10 mouse cellular contexts compared by ENCODE assay signal in genomic region chr1:191640848-191641247, GRCm38 (mm10).
"Had no signal": no experiment of that assay in that cellular context is flagged by ENCODE, and none has a peak within 500 bp of the region (broad histone marks: within the 10 kb centered on the region; RNA-seq: fewer than 3 reads in every experiment).

No protein-coding gene starts in this region.

- H3K27ac ChIP-seq: limb, embryonic 10.5 days; macrophage; midbrain, embryonic 15.5 days; neural tube, embryonic 13.5 days; stomach, embryonic 15.5 days had no signal

- H3K36me3 ChIP-seq: limb, embryonic 10.5 days; midbrain, embryonic 15.5 days; neural tube, embryonic 13.5 days; stomach, embryonic 15.5 days had no signal

- H3K4me3 ChIP-seq: limb, embryonic 10.5 days; megakaryocyte, embryonic 14.5 days; midbrain, embryonic 15.5 days; neural tube, embryonic 13.5 days; stomach, embryonic 15.5 days had no signal

- H3K9me3 ChIP-seq: limb, embryonic 10.5 days; megakaryocyte, embryonic 14.5 days; midbrain, embryonic 15.5 days; neural tube, embryonic 13.5 days; stomach, embryonic 15.5 days had no signal

- H3K27me3 ChIP-seq: midbrain, embryonic 15.5 days; stomach, embryonic 15.5 days had no signal

- H3K9ac ChIP-seq: midbrain, embryonic 15.5 days; neural tube, embryonic 13.5 days; stomach, embryonic 15.5 days had no signal

- ATAC-seq: midbrain, embryonic 15.5 days had no signal

- H3K4me1 ChIP-seq: stomach, embryonic 15.5 days had no signal

- H3K4me2 ChIP-seq: midbrain, embryonic 11.5 days; midbrain, embryonic 15.5 days; neural tube, embryonic 13.5 days; stomach, embryonic 15.5 days had no signal

- DNase-seq: right cerebral cortex, postnatal 4 days; thymus, adult 2 months; thymus, postnatal 25 days had no signal
